Mouse (Mus musculus) adrenal gland, postnatal 14 days (tissue): ENCODE measurements around the gene Dzip1l. TPM values are rescaled to one million over a fixed set of nuclear protein-coding genes. Genes with fewer than 3 reads are reported as not detected.
"Not testable (repeated sequence)": the region's sequence is repeated elsewhere in the genome, so short reads cannot be mapped to it uniquely, and the experiment has no call there.

Experiments used
- DNase-seq: peaks from one replicate; pipeline ENCODE4 v3.0.0; 2021; ENCODE audit warnings: mixed read lengths
- long read RNA-seq, 2 experiments: library from polyadenylated mRNA; stranded (forward); transcript quantifications; one replicate each; pipeline ENCODE4 v2.0.0; 2021
- total RNA-seq: library from RNA; stranded (reverse); gene quantifications from 2 replicates; pipeline ENCODE4 v1.2.3, GENCODE M21; 2021

Gene Dzip1l
- 5.1 TPM in 2 replicates for total RNA-seq
- long read RNA-seq, experiment 1, full-length matches to known transcripts = 1 of 5 reads
- long read RNA-seq, experiment 1, partial matches to known transcripts = 1 of 5 reads
- long read RNA-seq, experiment 1, other reads (novel, unspliced or antisense) = 3 of 5 reads
- long read RNA-seq, experiment 2, partial matches to known transcripts = 0 of 1 reads
- long read RNA-seq, experiment 2, other reads (novel, unspliced or antisense) = 1 of 1 reads

GRCm38 (mm10) chr9:99629281-99630011, at the start of gene Dzip1l:
Gene Dzip1l (plus strand): TSS chr9:99629496.
- DNase-seq = peak; percentile 84

GRCm38 (mm10) chr9:99580655-99581054, 48.6 kb upstream of the Dzip1l start:
- DNase-seq = peak; percentile 65

- DNase-seq = peak; percentile 85
These were observed 41.6 kb upstream of the Dzip1l start for GRCm38 (mm10) chr9:99587505-99588202.

- DNase-seq = no peak
These were observed 38.2 kb upstream of the Dzip1l start for GRCm38 (mm10) chr9:99591144-99591543.

- not testable (repeated sequence) for DNase-seq
These were observed 30.2 kb upstream of the Dzip1l start for GRCm38 (mm10) chr9:99599127-99599526.

GRCm38 (mm10) chr9:99603566-99603965, 25.7 kb upstream of the Dzip1l start:
- DNase-seq = no peak

- DNase-seq = no peak
These were observed 17.1 kb upstream of the Dzip1l start, which contains the start of gene A4gnt for GRCm38 (mm10) chr9:99612202-99612601. Gene A4gnt (plus strand): TSS chr9:99612502.

GRCm38 (mm10) chr9:99619688-99620087, 9.6 kb upstream of the Dzip1l start:
- no peak for DNase-seq

- DNase-seq = no peak
These were observed 9.1 kb upstream of the Dzip1l start for GRCm38 (mm10) chr9:99620196-99620595.

- DNase-seq = no peak
These were observed 7.3 kb upstream of the Dzip1l start for GRCm38 (mm10) chr9:99622034-99622433.

GRCm38 (mm10) chr9:99622966-99623365, 6.3 kb upstream of the Dzip1l start:
- no peak for DNase-seq

- peak; percentile 57 for DNase-seq
These were observed 5.2 kb upstream of the Dzip1l start for GRCm38 (mm10) chr9:99624117-99624516.

GRCm38 (mm10) chr9:99628581-99628980, 715 bp upstream of the Dzip1l start:
- no peak for DNase-seq

- DNase-seq = peak; percentile 23
These were observed 775 bp downstream of the Dzip1l start for GRCm38 (mm10) chr9:99630071-99630470.

GRCm38 (mm10) chr9:99630528-99631125, 1.3 kb downstream of the Dzip1l start:
- DNase-seq = no peak

GRCm38 (mm10) chr9:99631781-99632180, 2.5 kb downstream of the Dzip1l start:
- no peak for DNase-seq

- no peak for DNase-seq
These were observed 3.0 kb downstream of the Dzip1l start for GRCm38 (mm10) chr9:99632264-99632663.

- no peak for DNase-seq
These were observed 7.5 kb downstream of the Dzip1l start for GRCm38 (mm10) chr9:99636776-99637175.

GRCm38 (mm10) chr9:99637227-99637626, 7.9 kb downstream of the Dzip1l start:
- no peak for DNase-seq

GRCm38 (mm10) chr9:99637736-99638135, 8.4 kb downstream of the Dzip1l start:
- DNase-seq = no peak

GRCm38 (mm10) chr9:99639957-99640356, 10.7 kb downstream of the Dzip1l start:
- no peak for DNase-seq

- no peak for DNase-seq
These were observed 16.1 kb downstream of the Dzip1l start for GRCm38 (mm10) chr9:99645416-99645815.

GRCm38 (mm10) chr9:99646102-99646501, 16.8 kb downstream of the Dzip1l start:
- DNase-seq = no peak
